Mouse (Mus musculus): Measurements from ENCODE around the gene Ndufv1. TPM values are rescaled to one million over a fixed set of nuclear protein-coding genes. Genes with fewer than 3 reads are reported as not detected.
"Not testable (repeated sequence)": the region's sequence is repeated elsewhere in the genome, so short reads cannot be mapped to it uniquely, and the experiment has no call there.

Gene Ndufv1
- polyA plus RNA-seq, 1 experiment from 2014 or later, result 298 TPM

DNA sequence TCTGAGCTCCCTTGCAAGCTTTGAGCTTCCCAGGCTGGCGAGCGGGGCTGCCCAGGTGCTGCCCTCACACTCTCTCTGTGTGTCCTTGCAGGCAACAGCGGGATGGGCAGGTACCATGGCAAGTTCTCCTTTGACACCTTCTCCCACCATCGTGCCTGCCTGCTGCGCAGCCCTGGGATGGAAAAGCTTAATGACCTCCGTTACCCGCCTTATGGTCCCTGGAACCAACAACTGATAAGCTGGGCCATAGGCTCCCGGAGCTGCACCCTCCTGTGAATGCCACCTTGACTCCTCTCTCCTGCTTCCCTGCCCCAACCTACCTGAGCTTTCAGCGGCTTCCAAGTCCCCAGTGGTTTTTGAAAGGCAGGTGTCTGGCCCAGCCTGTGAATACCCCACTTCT, 31.7 kb downstream of the Ndufv1 start:
- Histone ChIP-seq H3K27ac (no peak overlapping the region), H3K4me3 (no peak overlapping the region), H3K27me3 (ENCODE audit: insufficient read depth, poor library complexity, severe bottlenecking) (0 out of 2 replicates have a peak, but pooled peaks cover 4% of the 10 kb centered on the region), H3K36me3 (no peaks in the 10 kb centered on the region), H3K4me1 (peaks cover 35% of the 10 kb centered on the region), H3K9me3 (no peaks in the 10 kb centered on the region)
- no peak for DNase-seq (ENCODE audit: low spot score)
- 65% methylated on average over 9 of the region's 9 CpGs for WGBS

- peaks cover 28% of the 10 kb centered on the region for H3K4me1 ChIP-seq
- no peaks in the 10 kb centered on the region for H3K36me3 ChIP-seq
- 0 out of 2 replicates have a peak overlapping the region, but pooled peaks have one; percentile 0 for H3K27ac ChIP-seq
- peaks cover 9% of the 10 kb centered on the region; the same call in 1 of the 2 replicates for H3K27me3 ChIP-seq (ENCODE audit: insufficient read depth, poor library complexity, severe bottlenecking)
- peak; percentile 82 for DNase-seq (ENCODE audit: low spot score)
- WGBS, result 17% methylated on average over 4 of the region's 4 CpGs
- no peak overlapping the region for H3K4me3 ChIP-seq
- no peaks in the 10 kb centered on the region for H3K9me3 ChIP-seq
Observed at GRCm38 (mm10) chr19:3980309-3980708, 32.3 kb downstream of the Ndufv1 start.

DNA sequence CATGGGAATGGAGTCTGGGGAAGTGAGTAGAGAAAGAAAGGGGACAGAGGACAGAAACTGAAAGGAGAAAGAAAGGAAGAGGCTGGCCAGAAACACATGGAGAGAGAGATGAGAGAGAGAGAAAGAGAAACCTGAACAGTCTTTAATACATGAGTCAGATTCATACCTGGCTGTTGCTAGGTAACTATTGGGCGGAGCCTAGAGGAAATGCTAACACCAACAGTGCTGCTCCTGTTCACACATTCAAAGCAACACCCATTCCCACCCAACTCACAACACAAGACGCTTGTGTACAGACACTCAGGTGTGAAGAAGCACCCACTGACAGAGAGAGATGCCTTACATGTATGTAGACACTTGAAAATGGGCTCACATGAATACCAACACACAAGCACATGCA, 36.7 kb downstream of the Ndufv1 start:
- no peak overlapping the region for H3K4me3 ChIP-seq
- 67% methylated on average over 2 of the region's 2 CpGs for WGBS
- H3K36me3 ChIP-seq, result no peaks in the 10 kb centered on the region
- no peak for DNase-seq (ENCODE audit: low spot score)
- no peaks in the 10 kb centered on the region for H3K9me3 ChIP-seq
- H3K27ac ChIP-seq, result no peak overlapping the region
- peaks cover 10% of the 10 kb centered on the region; the same call in 1 of the 2 replicates for H3K27me3 ChIP-seq (ENCODE audit: insufficient read depth, poor library complexity, severe bottlenecking)
- H3K4me1 ChIP-seq, result peaks cover 4% of the 10 kb centered on the region; the same call in 1 of the 2 replicates

DNA sequence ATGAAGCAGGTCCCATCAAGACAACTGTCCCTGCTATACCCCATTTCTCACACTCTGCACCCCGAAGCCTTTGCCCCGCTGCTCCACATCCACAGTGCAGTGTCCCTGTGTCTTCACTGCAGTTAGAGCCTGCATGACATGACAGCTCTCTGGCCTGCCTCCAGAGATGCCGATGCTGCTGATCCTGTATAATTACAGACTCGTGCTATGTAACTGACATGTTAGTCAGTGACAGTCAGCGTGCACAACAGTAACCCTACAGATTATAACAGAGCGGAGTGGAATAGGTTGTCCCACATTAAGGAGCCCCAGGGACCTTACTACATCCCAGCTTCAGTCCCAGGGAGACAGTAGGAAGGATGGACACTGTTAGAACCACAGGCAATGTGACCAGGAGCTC, 38.0 kb downstream of the Ndufv1 start:
- H3K4me3 ChIP-seq; DNase-seq (ENCODE audit: low spot score); H3K36me3 ChIP-seq; H3K9me3 ChIP-seq; H3K27ac ChIP-seq; H3K4me1 ChIP-seq: not testable (repeated sequence)
- H3K27me3 ChIP-seq (ENCODE audit: insufficient read depth, poor library complexity, severe bottlenecking), result peaks cover 12% of the 10 kb centered on the region; the same call in 1 of the 2 replicates
- WGBS, result 81% methylated on average over 6 of the region's 6 CpGs

GRCm38 (mm10) chr19:3972229-3972628, 40.4 kb downstream of the Ndufv1 start, which contains the start of gene Aldh3b2:
TSS of gene Aldh3b2 (plus strand) at chr19:3972328.
- H3K27ac ChIP-seq, result no peak within 1 kb of the TSS
- no peak for DNase-seq (ENCODE audit: low spot score)
- no peak within 1 kb of the TSS for H3K4me3 ChIP-seq
- peaks cover 22% of the 10 kb centered on the region; the same call in 1 of the 2 replicates for H3K27me3 ChIP-seq (ENCODE audit: insufficient read depth, poor library complexity, severe bottlenecking)
- no peaks in the 10 kb centered on the region for H3K9me3 ChIP-seq
- peaks cover 23% of the 10 kb centered on the region for H3K4me1 ChIP-seq
- 39% methylated on average over 9 of the region's 9 CpGs for WGBS
- H3K36me3 ChIP-seq, result no peaks in the 10 kb centered on the region

DNA sequence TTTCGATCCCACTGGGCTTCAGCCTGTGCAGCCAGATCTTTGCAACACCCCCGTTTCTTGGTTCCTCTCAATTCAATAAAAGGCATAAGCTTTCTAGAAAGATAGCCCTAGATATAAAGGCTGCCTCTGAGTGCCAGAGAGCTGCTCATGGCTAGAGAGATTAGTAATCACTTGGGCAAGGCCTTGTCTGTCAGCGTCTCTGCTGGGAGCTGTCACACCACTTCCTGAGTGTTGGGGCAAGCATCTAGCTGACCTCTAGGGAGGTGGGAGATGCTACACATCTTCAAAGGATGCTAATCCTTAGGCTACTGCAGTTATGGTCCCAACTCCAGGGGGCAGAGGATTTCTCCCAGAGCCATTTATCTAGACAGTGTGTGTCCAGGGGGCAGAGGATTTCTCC, 45.3 kb downstream of the Ndufv1 start:
- H3K4me3 ChIP-seq, result no peak overlapping the region
- H3K36me3 ChIP-seq, result no peaks in the 10 kb centered on the region
- WGBS, result 32% methylated on average over 3 of the region's 3 CpGs
- H3K9me3 ChIP-seq, result no peaks in the 10 kb centered on the region
- DNase-seq (ENCODE audit: low spot score), result no peak
- H3K4me1 ChIP-seq, result peaks cover 32% of the 10 kb centered on the region
- H3K27me3 ChIP-seq (ENCODE audit: insufficient read depth, poor library complexity, severe bottlenecking), result 0 out of 2 replicates have a peak, but pooled peaks cover 23% of the 10 kb centered on the region
- no peak overlapping the region for H3K27ac ChIP-seq

- H3K36me3 ChIP-seq, result no peaks in the 10 kb centered on the region
- no peak overlapping the region for H3K4me3 ChIP-seq
- H3K9me3 ChIP-seq, result no peaks in the 10 kb centered on the region
- H3K27me3 ChIP-seq (ENCODE audit: insufficient read depth, poor library complexity, severe bottlenecking), result 0 out of 2 replicates have a peak, but pooled peaks cover 22% of the 10 kb centered on the region
- DNase-seq (ENCODE audit: low spot score), result no peak
- no peak overlapping the region for H3K27ac ChIP-seq
- WGBS, result 62% methylated on average over 11 of the region's 11 CpGs
- H3K4me1 ChIP-seq, result peaks cover 31% of the 10 kb centered on the region
Observed at GRCm38 (mm10) chr19:3966330-3967075, 46.1 kb downstream of the Ndufv1 start.

DNA sequence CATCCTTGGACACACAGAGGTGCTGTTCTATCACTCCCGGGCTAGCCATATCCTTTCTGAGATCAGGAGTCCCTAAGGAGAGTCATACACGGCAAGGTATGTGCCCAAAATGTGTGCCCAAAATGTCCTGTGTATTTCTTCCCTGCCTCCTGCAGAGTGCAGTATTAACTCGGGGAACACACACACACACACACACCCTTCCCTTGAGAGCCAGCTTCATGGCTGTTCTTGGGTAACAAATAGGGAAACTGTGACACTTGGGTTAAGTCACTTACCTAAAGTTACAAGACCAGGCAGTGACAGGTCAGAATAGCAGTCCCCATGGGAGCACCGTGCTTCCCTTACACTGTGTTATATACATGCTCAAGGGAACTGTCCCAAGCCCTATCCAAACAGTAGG, 48.6 kb downstream of the Ndufv1 start:
- no peak overlapping the region for H3K4me3 ChIP-seq
- H3K27me3 ChIP-seq (ENCODE audit: insufficient read depth, poor library complexity, severe bottlenecking), result 0 out of 2 replicates have a peak, but pooled peaks cover 11% of the 10 kb centered on the region
- H3K27ac ChIP-seq, result no peak overlapping the region
- H3K9me3 ChIP-seq, result no peaks in the 10 kb centered on the region
- peaks cover 23% of the 10 kb centered on the region for H3K4me1 ChIP-seq
- H3K36me3 ChIP-seq, result no peaks in the 10 kb centered on the region
- 75% methylated on average over 4 of the region's 4 CpGs for WGBS
- no peak for DNase-seq (ENCODE audit: low spot score)

GRCm38 (mm10) chr19:3962469-3962868, 50.1 kb downstream of the Ndufv1 start:
- DNase-seq (ENCODE audit: low spot score), result no peak
- Histone ChIP-seq H3K9me3 (no peaks in the 10 kb centered on the region), H3K36me3 (no peaks in the 10 kb centered on the region), H3K4me3 (no peak overlapping the region), H3K27me3 (ENCODE audit: insufficient read depth, poor library complexity, severe bottlenecking) (0 out of 2 replicates have a peak, but pooled peaks cover 10% of the 10 kb centered on the region), H3K4me1 (peaks cover 14% of the 10 kb centered on the region), H3K27ac (no peak overlapping the region)
- 8% methylated on average over 2 of the region's 2 CpGs for WGBS

GRCm38 (mm10) chr19:3961805-3962204, 50.8 kb downstream of the Ndufv1 start:
- not testable (repeated sequence) for H3K4me1 ChIP-seq; H3K4me3 ChIP-seq; DNase-seq (ENCODE audit: low spot score); H3K9me3 ChIP-seq; H3K36me3 ChIP-seq; H3K27ac ChIP-seq
- 88% methylated on average over 6 of the region's 6 CpGs for WGBS
- 0 out of 2 replicates have a peak, but pooled peaks cover 10% of the 10 kb centered on the region for H3K27me3 ChIP-seq (ENCODE audit: insufficient read depth, poor library complexity, severe bottlenecking)

DNA sequence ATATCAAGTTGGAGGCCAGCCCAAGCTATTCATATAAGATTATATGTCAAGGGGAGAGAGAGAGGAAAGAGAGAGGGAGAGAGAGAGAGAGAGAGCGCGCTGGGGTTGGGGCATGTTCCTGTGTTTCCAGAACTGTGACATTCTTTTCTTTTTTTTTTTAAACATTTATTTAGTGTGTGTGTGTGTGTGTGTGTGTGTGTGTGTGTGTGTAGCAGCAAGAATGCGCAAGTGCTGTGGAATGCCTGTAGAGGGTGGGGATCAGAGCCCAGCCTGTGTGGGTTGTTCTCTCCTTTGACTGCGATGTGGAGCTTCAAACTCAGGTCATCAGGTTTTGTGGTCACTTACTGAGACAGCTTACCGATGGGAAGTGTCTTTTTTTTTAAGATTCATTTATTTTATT, 52.4 kb downstream of the Ndufv1 start:
- no peaks in the 10 kb centered on the region for H3K36me3 ChIP-seq
- 77% methylated on average over 5 of the region's 5 CpGs for WGBS
- H3K4me1 ChIP-seq, result peaks cover 12% of the 10 kb centered on the region
- H3K9me3 ChIP-seq, result no peaks in the 10 kb centered on the region
- 0 out of 2 replicates have a peak, but pooled peaks cover 13% of the 10 kb centered on the region for H3K27me3 ChIP-seq (ENCODE audit: insufficient read depth, poor library complexity, severe bottlenecking)
- no peak overlapping the region for H3K27ac ChIP-seq
- H3K4me3 ChIP-seq, result no peak overlapping the region
- no peak for DNase-seq (ENCODE audit: low spot score)

DNA sequence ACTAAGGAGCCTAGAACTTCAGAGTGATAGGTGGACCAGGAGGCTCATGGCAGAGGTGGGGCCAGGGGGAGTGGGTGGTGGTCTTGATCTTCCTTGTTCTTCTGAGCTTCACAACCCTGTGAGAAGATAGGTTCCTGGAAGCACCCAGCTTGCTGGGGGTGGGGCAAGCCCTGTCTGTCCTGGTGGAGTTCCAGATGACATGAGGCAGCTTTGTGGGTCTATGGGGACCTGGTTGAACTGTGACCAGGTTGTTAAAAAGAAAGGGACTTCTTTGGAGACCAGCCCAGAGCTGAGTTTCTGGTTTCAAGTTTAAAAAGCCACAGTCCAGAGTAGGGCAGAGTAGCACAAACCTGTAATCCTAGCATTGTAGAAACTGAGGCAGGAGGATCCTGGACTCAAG, 53.6 kb downstream of the Ndufv1 start:
- Histone ChIP-seq H3K27me3 (ENCODE audit: insufficient read depth, poor library complexity, severe bottlenecking) (0 out of 2 replicates have a peak, but pooled peaks cover 11% of the 10 kb centered on the region), H3K4me3 (no peak overlapping the region), H3K9me3 (no peaks in the 10 kb centered on the region), H3K4me1 (peaks cover 18% of the 10 kb centered on the region), H3K36me3 (no peaks in the 10 kb centered on the region), H3K27ac (no peak overlapping the region)
- no peak for DNase-seq (ENCODE audit: low spot score)

GRCm38 (mm10) chr19:3958470-3958869, 54.1 kb downstream of the Ndufv1 start, which contains the start of gene Aldh3b3:
TSS of gene Aldh3b3 (plus strand) at chr19:3958645.
- H3K36me3 ChIP-seq, result no peaks in the 10 kb centered on the region
- peaks cover 18% of the 10 kb centered on the region for H3K4me1 ChIP-seq
- DNase-seq (ENCODE audit: low spot score), result no peak
- H3K9me3 ChIP-seq, result no peaks in the 10 kb centered on the region
- 0 out of 2 replicates have a peak, but pooled peaks cover 7% of the 10 kb centered on the region for H3K27me3 ChIP-seq (ENCODE audit: insufficient read depth, poor library complexity, severe bottlenecking)
- WGBS, result 74% methylated on average over 4 of the region's 4 CpGs
- H3K27ac ChIP-seq, result no peak within 1 kb of the TSS
- H3K4me3 ChIP-seq, result no peak within 1 kb of the TSS
